Mouse (Mus musculus) layer of hippocampus, adult 18-20 months (tissue): ENCODE data around the gene Homez. TPM values are rescaled to one million over a fixed set of nuclear protein-coding genes. Genes with fewer than 3 reads are reported as not detected.

Source experiments
- total RNA-seq, 2 experiments: library from RNA; stranded (reverse); gene quantifications; 2 replicates each; pipeline ENCODE4 v1.2.3; 2021

Gene Homez
- total RNA-seq, 2 experiments from 2014 or later = 22.7 to 22.8 TPM

Other genes with a start within 250 kb of the Homez start
- under 1 TPM; 0.25 to 0.54 TPM for gene Psmb11, start 249.5 kb downstream of the Homez start, total RNA-seq
- not detected for gene Gm17606, start 230.0 kb downstream of the Homez start, total RNA-seq
- 10 to 100 TPM; 20.4 to 22.3 TPM for gene Cdh24, start 229.6 kb downstream of the Homez start, total RNA-seq
- gene 1700123O20Rik, start 184.7 kb downstream of the Homez start, total RNA-seq = 10 to 100 TPM; 23.4 to 24.4 TPM
- 100 to 1,000 TPM; 196 to 207 TPM for gene Acin1, start 184.0 kb downstream of the Homez start, total RNA-seq
- not detected for gene Gm29776, start 172.1 kb downstream of the Homez start, total RNA-seq
- not detected for gene Cebpe, start 158.8 kb downstream of the Homez start, total RNA-seq
- 10 to 100 TPM; 52.3 to 53.1 TPM for gene Slc7a8, start 89.0 kb downstream of the Homez start, total RNA-seq
- gene Rnf212b, start 56.8 kb downstream of the Homez start, total RNA-seq = not detected
- 10 to 100 TPM; 19.3 to 19.7 TPM for gene Ppp1r3e, start 6.6 kb upstream of the Homez start, total RNA-seq
- 100 to 1,000 TPM; 121 to 124 TPM for gene Bcl2l2, start 12.4 kb upstream of the Homez start, total RNA-seq
- 1 to 10 TPM in 1 of 2 experiments, under 1 TPM in 1; 0.45 to 7.3 TPM for gene Gm20521, start 12.5 kb upstream of the Homez start, total RNA-seq
- 100 to 1,000 TPM; 227 to 252 TPM for gene Pabpn1, start 21.5 kb upstream of the Homez start, total RNA-seq
- gene Slc22a17, start 42.2 kb upstream of the Homez start, total RNA-seq = 100 to 1,000 TPM; 691 to 697 TPM
- 10 to 100 TPM in 1 of 2 experiments, 1 to 10 TPM in 1; 9.9 to 10.5 TPM for gene Efs, start 55.2 kb upstream of the Homez start, total RNA-seq
- not detected for gene Il25, start 61.7 kb upstream of the Homez start, total RNA-seq
- gene Cmtm5, start 65.3 kb upstream of the Homez start, total RNA-seq = 10 to 100 TPM; 77.1 to 86.1 TPM
- 1 to 10 TPM; 3.7 to 5.0 TPM for gene Myh6, start 96.0 kb upstream of the Homez start, total RNA-seq
- not detected for gene Gm17428, start 106.0 kb upstream of the Homez start, total RNA-seq
- gene Myh7, start 123.7 kb upstream of the Homez start, total RNA-seq = 10 to 100 TPM; 10.1 to 14.4 TPM
- gene Ngdn, start 144.5 kb upstream of the Homez start, total RNA-seq = 10 to 100 TPM; 30.2 to 32.7 TPM
- gene Zfhx2, start 221.4 kb upstream of the Homez start, total RNA-seq = 10 to 100 TPM; 52.9 to 58.5 TPM
- 10 to 100 TPM; 17.8 to 18.3 TPM for gene Thtpa, start 223.8 kb upstream of the Homez start, total RNA-seq
- gene Ap1g2, start 235.6 kb upstream of the Homez start, total RNA-seq = 10 to 100 TPM; 11.3 to 14.9 TPM
- 100 to 1,000 TPM; 423 to 433 TPM for gene Jph4, start 246.0 kb upstream of the Homez start, total RNA-seq